Mouse (Mus musculus) lung, embryonic 16.5 days (tissue): Measurements from ENCODE around the gene E330021D16Rik. TPM values are rescaled to one million over a fixed set of nuclear protein-coding genes. Genes with fewer than 3 reads are reported as not detected.
A peak's percentile ranks its signal among the peaks of the same experiment; 100 is the strongest.

ENCODE experiments used
- ATAC-seq: fragments of 200-750 bp; cut with Nextera tagmentation; 2 replicates; pipeline ENCODE4 v1.8.0; 2017; ENCODE audit warnings: low read depth, mild to moderate bottlenecking, moderate library complexity
- H3K27ac ChIP-seq: fragments of 300-500 bp; sonication (generic); 2 replicates; pipeline ENCODE4 v1.5.1; 2014; ENCODE audit warnings: mild to moderate bottlenecking, control low read depth, low read length
- H3K27me3 ChIP-seq: fragments of 300-500 bp; sonication (generic); 2 replicates; pipeline ENCODE4 v1.6.1; 2014; ENCODE audit warnings: low read depth, low read length, mixed read lengths; ENCODE audit not compliant: control insufficient read depth, insufficient read depth
- H3K36me3 ChIP-seq: fragments of 300-500 bp; sonication (generic); 2 replicates; pipeline ENCODE4 v1.6.1; 2014; ENCODE audit warnings: low read length; ENCODE audit not compliant: control insufficient read depth, insufficient read depth
- H3K4me1 ChIP-seq: fragments of 300-500 bp; sonication (generic); replicated peaks from 2 replicates; pipeline ENCODE4 v1.6.1; 2014; ENCODE audit warnings: low read length, mixed read lengths; ENCODE audit not compliant: control insufficient read depth, insufficient read depth
- H3K4me2 ChIP-seq: fragments of 300-500 bp; sonication (generic); 2 replicates; pipeline ENCODE4 v1.6.1; 2014; ENCODE audit warnings: low read depth, low read length, control low read depth
- H3K4me3 ChIP-seq: fragments of 300-500 bp; sonication (generic); 2 replicates; pipeline ENCODE4 v1.5.1; 2014; ENCODE audit warnings: mild to moderate bottlenecking, low read length, control low read depth
- H3K9ac ChIP-seq: fragments of 300-500 bp; sonication (generic); 2 replicates; pipeline ENCODE4 v1.6.1; 2014; ENCODE audit warnings: low read length, control low read depth
- H3K9me3 ChIP-seq: fragments of 300-500 bp; sonication (generic); 2 replicates; pipeline ENCODE4 v1.6.1; 2016; ENCODE audit warnings: low read length; ENCODE audit not compliant: control insufficient read depth
- WGBS: fragments of 180-500 bp; shearing (Covaris S2); extraction: QIAGEN DNeasy Blood & Tissue Kit; methylation state at CpG from one replicate; pipeline ENCODE4 v1.1.7; 2014; 5-methylcytosine and 5-hydroxymethylcytosine counted together
- polyA plus RNA-seq: library from polyadenylated mRNA; unstranded; fragments of >200 nt; fragmentation: Nextera tagmentation; extraction: Ambion mirVana; gene quantifications from 2 replicates; pipeline ENCODE4 v1.2.1, GENCODE M21; 2015

E330021D16Rik gene
- polyA plus RNA-seq, 1 experiment from 2014 or later: 0.10 TPM

DNA sequence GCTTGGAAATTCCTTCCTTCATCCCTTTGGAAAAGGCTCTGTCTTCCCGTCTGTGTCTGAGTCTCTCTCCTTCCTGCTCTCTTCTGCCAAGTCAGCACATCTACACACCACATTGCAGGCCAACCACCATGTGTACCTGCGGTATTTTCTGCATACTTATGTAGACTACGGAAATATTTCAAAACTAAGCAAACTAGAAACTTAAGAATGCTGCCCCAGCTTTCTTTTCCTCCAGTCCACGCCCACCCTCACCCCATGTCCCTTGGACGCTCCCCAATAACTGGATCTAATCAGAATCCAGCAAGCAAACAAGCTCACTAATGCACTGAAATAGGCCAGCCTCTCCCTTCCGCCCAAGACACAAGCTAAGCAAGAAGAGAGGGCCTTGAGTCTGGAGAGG, 11.9 kb upstream of the E330021D16Rik start:
- H3K36me3 ChIP-seq: no peaks in the 10 kb centered on the region
- no peak overlapping the region for H3K9ac ChIP-seq
- no peaks in the 10 kb centered on the region for H3K9me3 ChIP-seq
- no peaks in the 10 kb centered on the region for H3K27me3 ChIP-seq
- WGBS: 57% methylated on average over 6 of the region's 6 CpGs
- peak; percentile 44; the same call in 1 of the 2 replicates for ATAC-seq
- no peak overlapping the region for H3K4me2 ChIP-seq
- H3K4me1 ChIP-seq: peaks cover 15% of the 10 kb centered on the region
- no peak overlapping the region for H3K4me3 ChIP-seq
- H3K27ac ChIP-seq: peak overlapping the region; percentile 23

DNA sequence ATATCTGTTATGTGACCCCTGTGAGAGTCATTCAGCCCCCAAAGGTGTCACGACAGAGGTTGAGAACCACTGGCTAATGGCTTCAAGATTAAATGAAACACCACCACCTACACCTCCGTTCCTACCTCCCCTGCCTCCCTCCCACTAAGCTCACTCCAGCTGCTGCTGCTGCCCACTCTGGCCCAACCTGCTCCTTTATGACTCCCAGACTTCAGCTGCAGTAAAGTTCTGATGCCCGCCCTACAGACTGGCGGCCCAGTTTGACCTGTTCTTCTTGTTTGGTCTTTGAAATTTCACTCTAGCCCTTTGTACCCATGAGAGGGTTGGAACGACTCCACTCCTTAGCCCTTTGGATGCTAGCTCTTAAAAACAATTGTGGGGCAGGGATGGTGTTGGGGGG, 10.6 kb upstream of the E330021D16Rik start:
- H3K9me3 ChIP-seq: no peaks in the 10 kb centered on the region
- H3K4me2 ChIP-seq: no peak overlapping the region
- no peak overlapping the region for H3K4me3 ChIP-seq
- H3K36me3 ChIP-seq: no peaks in the 10 kb centered on the region
- no peaks in the 10 kb centered on the region for H3K27me3 ChIP-seq
- H3K27ac ChIP-seq: no peak overlapping the region
- peaks cover 7% of the 10 kb centered on the region; the same call in 1 of the 2 replicates for H3K4me1 ChIP-seq
- no peak overlapping the region for H3K9ac ChIP-seq
- 62% methylated on average over 5 of the region's 5 CpGs for WGBS
- no peak for ATAC-seq

DNA sequence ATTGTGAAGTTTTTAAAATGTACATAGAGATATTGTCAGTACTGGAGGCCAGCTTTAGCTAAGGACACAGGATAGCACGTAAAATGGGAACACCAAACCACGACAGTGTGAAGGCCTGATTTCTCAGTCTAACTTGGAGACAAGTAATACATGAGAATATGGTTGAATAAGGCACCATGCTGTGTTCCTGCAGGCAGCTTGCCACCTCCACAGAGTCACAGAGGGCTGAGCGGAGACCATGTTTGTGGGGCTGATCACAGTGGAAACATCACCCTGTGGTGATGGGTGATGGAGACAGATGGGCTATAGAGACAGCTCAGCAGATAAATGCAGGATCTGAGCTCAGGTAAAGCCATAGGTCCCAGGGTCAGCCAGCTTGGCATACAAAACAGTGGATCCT, 8.8 kb upstream of the E330021D16Rik start:
- no peaks in the 10 kb centered on the region for H3K27me3 ChIP-seq
- H3K4me3 ChIP-seq: no peak overlapping the region
- no peak for ATAC-seq
- no peaks in the 10 kb centered on the region for H3K9me3 ChIP-seq
- no peak overlapping the region for H3K27ac ChIP-seq
- no peak overlapping the region for H3K9ac ChIP-seq
- no peaks in the 10 kb centered on the region for H3K36me3 ChIP-seq
- H3K4me1 ChIP-seq: peaks cover 7% of the 10 kb centered on the region; the same call in 1 of the 2 replicates
- H3K4me2 ChIP-seq: no peak overlapping the region
- WGBS: 89% methylated on average over 3 of the region's 3 CpGs

DNA sequence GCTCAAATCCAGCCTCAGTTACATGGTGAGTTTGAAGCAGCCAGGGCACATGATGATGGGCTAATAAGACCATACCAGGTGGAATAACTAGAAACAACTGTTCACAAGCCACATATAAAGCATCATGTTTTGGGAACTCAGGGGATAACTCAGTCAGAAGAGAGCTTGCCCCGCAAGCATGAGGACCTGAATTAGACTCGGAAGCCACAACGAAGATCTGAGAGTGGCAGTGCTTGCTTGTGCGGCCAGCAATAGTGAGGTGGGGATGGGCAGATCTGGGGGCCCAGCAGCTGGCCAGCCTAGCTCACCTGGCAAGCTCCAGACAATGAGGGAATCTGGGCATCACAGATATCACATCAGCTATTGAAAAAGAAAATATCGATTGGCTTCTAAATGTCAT, 7.8 kb upstream of the E330021D16Rik start:
- H3K36me3 ChIP-seq: no peaks in the 10 kb centered on the region
- 95% methylated on average over 5 of the region's 5 CpGs for WGBS
- no peak overlapping the region for H3K27ac ChIP-seq
- ATAC-seq: no peak
- no peaks in the 10 kb centered on the region for H3K27me3 ChIP-seq
- no peak overlapping the region for H3K9ac ChIP-seq
- no peaks in the 10 kb centered on the region for H3K9me3 ChIP-seq
- H3K4me1 ChIP-seq: 0 out of 2 replicates have a peak, but pooled peaks cover 7% of the 10 kb centered on the region
- H3K4me2 ChIP-seq: no peak overlapping the region
- H3K4me3 ChIP-seq: no peak overlapping the region

DNA sequence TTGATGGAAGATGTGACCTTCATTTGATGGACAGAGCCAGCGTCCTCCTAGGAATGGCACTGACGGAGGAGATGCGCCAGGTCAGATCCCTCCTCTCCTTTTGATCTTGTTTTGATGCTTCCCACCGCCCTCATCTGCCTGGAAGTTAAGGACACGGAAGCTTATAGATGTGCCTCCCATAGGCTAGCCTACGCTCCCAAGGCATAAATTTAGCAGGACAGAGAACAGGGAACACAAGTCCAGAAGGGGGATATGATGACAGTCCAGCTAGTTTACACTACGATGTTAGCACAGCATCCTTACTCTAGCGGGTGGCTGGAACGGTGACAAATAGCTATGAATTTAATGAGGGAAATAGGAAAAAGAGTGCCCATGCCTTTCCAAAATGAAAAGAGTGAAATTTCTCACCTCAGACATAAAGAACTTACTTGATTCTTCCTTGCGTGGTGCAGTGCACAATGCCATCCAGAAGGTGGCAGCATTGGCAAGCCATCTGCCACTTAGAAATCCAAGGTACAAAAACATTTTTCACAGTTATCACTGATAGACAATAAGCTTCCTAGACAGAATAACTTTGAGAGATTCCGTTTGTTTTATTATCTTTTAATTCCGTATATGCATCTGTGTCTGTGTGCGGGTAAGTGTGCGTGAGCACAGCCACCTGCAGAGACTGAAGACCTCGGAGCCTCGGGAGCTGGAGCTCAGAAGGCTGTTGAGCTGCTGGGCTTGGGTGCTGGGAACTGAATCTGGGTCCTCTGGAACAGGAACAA, 6.9 kb upstream of the E330021D16Rik start:
- no peaks in the 10 kb centered on the region for H3K9me3 ChIP-seq
- WGBS: 59% methylated on average over 16 of the region's 16 CpGs
- no peaks in the 10 kb centered on the region for H3K27me3 ChIP-seq
- H3K4me3 ChIP-seq: no peak overlapping the region
- H3K9ac ChIP-seq: no peak overlapping the region
- no peak for ATAC-seq
- H3K4me2 ChIP-seq: no peak overlapping the region
- H3K4me1 ChIP-seq: 0 out of 2 replicates have a peak, but pooled peaks cover 4% of the 10 kb centered on the region
- no peaks in the 10 kb centered on the region for H3K36me3 ChIP-seq
- no peak overlapping the region for H3K27ac ChIP-seq

DNA sequence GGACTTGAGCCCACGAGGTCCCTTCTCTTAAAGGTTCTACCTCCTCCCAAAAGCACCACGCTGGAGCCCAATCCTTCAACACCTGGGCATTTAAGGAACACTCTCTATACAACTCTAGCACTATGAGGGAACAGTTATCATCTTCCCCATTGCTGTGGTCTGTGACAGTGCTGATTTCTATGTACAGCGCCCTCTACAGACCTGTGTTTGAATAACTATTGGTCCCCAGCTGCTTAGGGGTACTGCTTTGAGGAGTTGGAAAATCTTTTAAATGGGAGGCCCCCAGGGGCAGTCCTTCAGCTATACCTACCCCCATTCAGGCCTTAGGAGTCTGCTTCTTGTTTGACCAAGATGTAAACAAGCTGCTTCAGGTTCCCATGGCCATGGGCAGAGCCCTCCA, 5.7 kb upstream of the E330021D16Rik start:
- H3K9ac ChIP-seq: no peak overlapping the region
- ATAC-seq: no peak
- 66% methylated on average over 3 of the region's 3 CpGs for WGBS

DNA sequence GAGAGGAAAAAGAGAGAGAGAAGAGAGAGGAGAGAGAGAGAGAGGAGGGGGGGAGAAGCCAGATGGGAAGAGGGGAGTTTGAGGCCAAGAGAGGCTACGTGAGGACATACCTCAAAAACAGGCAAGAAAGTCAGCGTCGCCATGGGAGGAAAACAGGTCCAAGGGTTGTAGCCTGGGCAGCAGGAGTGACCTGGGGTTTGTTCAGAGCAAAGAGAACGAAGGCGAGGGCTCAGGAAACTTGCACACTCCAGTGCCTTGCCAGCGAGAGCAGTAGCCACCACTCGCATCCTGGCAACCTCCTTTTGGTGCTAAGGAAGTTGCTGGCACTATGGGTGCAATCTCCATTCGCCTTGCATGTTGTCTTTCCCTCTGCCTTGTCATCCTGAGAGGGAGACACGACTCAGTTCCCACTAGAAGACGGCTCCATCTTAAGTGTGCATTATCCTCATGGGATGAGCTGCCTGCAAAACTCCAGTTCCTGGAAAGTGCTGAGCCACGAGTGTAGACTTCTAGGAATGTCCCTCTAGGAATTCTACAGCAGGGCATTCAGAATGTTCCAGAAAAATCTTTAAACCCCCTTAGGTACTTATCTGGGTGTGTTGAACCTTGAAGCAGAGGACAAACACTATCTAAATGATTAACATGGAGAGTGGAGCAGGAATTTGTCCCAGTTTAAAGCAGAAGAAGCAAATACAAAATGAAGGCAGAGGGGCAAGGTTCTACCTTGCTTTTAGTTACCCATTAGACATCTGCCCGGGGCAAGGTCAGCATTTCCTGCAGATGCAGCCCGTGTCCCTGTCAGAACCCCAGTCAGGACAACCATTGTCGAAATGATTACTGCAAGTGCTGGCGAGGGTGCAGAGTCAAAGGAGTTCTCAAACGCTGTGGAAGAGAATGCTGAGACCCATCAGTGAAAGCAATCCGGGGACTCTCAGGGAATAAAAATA, 3.8 kb upstream of the E330021D16Rik start:
- no peaks in the 10 kb centered on the region for H3K9me3 ChIP-seq
- no peaks in the 10 kb centered on the region for H3K36me3 ChIP-seq
- no peak overlapping the region for H3K27ac ChIP-seq
- H3K4me3 ChIP-seq: no peak overlapping the region
- no peak for ATAC-seq
- H3K27me3 ChIP-seq: no peaks in the 10 kb centered on the region
- WGBS: 63% methylated on average over 17 of the region's 17 CpGs
- no peak overlapping the region for H3K9ac ChIP-seq
- no peak overlapping the region for H3K4me2 ChIP-seq
- H3K4me1 ChIP-seq: no peaks in the 10 kb centered on the region

More for the DNA sequence above, 5.7 kb upstream of the E330021D16Rik start:
- Histone ChIP-seq H3K36me3 (no peaks in the 10 kb centered on the region), H3K4me3 (no peak overlapping the region), H3K27ac (no peak overlapping the region), H3K4me2 (no peak overlapping the region), H3K4me1 (0 out of 2 replicates have a peak, but pooled peaks cover 2% of the 10 kb centered on the region), H3K27me3 (no peaks in the 10 kb centered on the region), H3K9me3 (no peaks in the 10 kb centered on the region)

DNA sequence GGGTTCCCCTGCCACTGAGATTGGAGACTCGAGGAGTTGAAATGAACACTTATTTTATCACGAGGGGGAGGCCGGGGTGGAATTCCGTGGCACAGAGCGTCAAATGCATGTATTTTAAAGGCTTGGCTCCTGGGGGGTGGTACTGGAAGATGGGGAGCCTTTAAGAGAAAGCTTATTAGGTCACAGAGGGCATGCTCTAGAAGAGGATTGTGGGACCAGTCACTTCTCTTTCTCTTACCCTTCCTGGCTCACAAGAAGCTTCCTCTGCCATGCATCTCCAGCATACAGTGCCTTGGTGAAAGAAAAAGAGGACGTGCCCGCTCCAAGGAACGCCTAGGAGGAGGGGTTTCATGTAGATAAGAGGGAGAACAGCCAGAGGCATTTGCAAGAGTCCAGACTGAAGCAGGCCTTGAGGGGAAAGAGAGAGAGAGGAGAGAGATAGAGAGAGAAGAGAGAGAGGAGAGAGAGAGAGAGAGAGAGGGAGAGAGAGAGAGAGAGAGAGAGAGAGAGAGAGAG, 3.0 kb upstream of the E330021D16Rik start:
- H3K9ac ChIP-seq: no peak overlapping the region

DNA sequence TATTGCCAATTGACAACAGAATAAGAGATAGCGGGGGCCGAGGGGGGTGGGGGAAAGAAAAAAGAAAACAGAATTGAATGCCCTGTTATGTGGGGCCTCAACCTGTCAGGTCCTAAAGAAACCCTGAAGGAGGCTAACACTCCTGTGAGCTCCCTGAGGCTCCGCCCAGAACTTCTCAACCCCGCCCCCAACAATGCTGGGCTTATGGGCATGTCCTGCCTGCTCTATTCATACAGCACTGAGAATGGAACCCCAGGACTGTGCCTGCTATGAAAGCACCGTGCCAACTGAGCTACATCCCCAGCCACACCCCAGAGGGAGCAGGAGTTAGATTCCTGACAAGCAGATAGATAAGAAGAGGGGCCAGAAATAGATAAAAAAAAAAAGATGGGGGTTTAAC, 2.5 kb upstream of the E330021D16Rik start:
- Histone ChIP-seq H3K27me3 (no peaks in the 10 kb centered on the region), H3K4me2 (no peak overlapping the region), H3K36me3 (no peaks in the 10 kb centered on the region), H3K27ac (no peak overlapping the region), H3K4me3 (no peak overlapping the region), H3K4me1 (no peaks in the 10 kb centered on the region), H3K9me3 (no peaks in the 10 kb centered on the region), H3K9ac (no peak overlapping the region)
- 61% methylated on average over 5 of the region's 5 CpGs for WGBS
- peak; percentile 45; the same call in 1 of the 2 replicates for ATAC-seq

More for the DNA sequence above, 3.0 kb upstream of the E330021D16Rik start:
- Histone ChIP-seq H3K4me1 (no peaks in the 10 kb centered on the region), H3K27ac (no peak overlapping the region), H3K27me3 (no peaks in the 10 kb centered on the region), H3K9me3 (no peaks in the 10 kb centered on the region), H3K4me3 (no peak overlapping the region), H3K36me3 (no peaks in the 10 kb centered on the region), H3K4me2 (no peak overlapping the region)
- peak; percentile 49; the same call in 1 of the 2 replicates for ATAC-seq
- 31% methylated on average over 8 of the region's 8 CpGs for WGBS
